Mouse (Mus musculus): Measurements from ENCODE around the gene Olfr1130. TPM values are rescaled to one million over a fixed set of nuclear protein-coding genes. Genes with fewer than 3 reads are reported as not detected.
"Not testable (repeated sequence)": the region's sequence is repeated elsewhere in the genome, so short reads cannot be mapped to it uniquely, and the experiment has no call there.

The Olfr1130 gene
- not detected for total RNA-seq (2021)

GRCm38 (mm10) chr2:87605912-87606311, at the start of gene Olfr1130:
TSS of gene Olfr1130 (plus strand) at chr2:87606212.
- not testable (repeated sequence) for DNase-seq (ENCODE audit: extremely low spot score in 1 of 2, low spot score in 1 of 2)

- not testable (repeated sequence) for DNase-seq (ENCODE audit: extremely low spot score in 1 of 2, low spot score in 1 of 2)
Observed at GRCm38 (mm10) chr2:87573602-87574001, 32.4 kb upstream of the Olfr1130 start, which contains the start of gene Olfr1129. TSS of gene Olfr1129 (plus strand) at chr2:87573902.

GRCm38 (mm10) chr2:87626804-87627203, 20.8 kb downstream of the Olfr1130 start, which contains the start of gene Olfr1131:
TSS of gene Olfr1131 (plus strand) at chr2:87627104.
- no peak for DNase-seq (ENCODE audit: extremely low spot score in 1 of 2, low spot score in 1 of 2)

- no peak for DNase-seq (ENCODE audit: extremely low spot score in 1 of 2, low spot score in 1 of 2)
Observed at GRCm38 (mm10) chr2:87637435-87637834, 31.4 kb downstream of the Olfr1130 start, which contains the start of gene Olfr1132. TSS of gene Olfr1132 (minus strand) at chr2:87637535.

GRCm38 (mm10) chr2:87642441-87642840, 36.4 kb downstream of the Olfr1130 start:
- no peak for DNase-seq (ENCODE audit: extremely low spot score in 1 of 2, low spot score in 1 of 2)

GRCm38 (mm10) chr2:87647274-87647673, 41.3 kb downstream of the Olfr1130 start, which contains the start of gene Olfr1133:
TSS of gene Olfr1133 (minus strand) at chr2:87647374.
- no peak for DNase-seq (ENCODE audit: extremely low spot score in 1 of 2, low spot score in 1 of 2)

GRCm38 (mm10) chr2:87658360-87658759, 52.3 kb downstream of the Olfr1130 start, which contains the start of gene Olfr1134:
TSS of gene Olfr1134 (minus strand) at chr2:87658460.
- DNase-seq (ENCODE audit: extremely low spot score in 1 of 2, low spot score in 1 of 2), result no peak

Other genes starting within 250 kb of the Olfr1130 start
- not detected for gene Olfr1121, start 236.3 kb upstream of the Olfr1130 start, total RNA-seq (2021)
- gene Olfr1122, start 220.4 kb upstream of the Olfr1130 start, total RNA-seq (2021), result not detected
- not detected for gene Olfr1123, start 189.6 kb upstream of the Olfr1130 start, total RNA-seq (2021)
- not detected for gene Olfr1124, start 175.9 kb upstream of the Olfr1130 start, total RNA-seq (2021)
- not detected for gene Olfr1126, start 152.2 kb upstream of the Olfr1130 start, total RNA-seq (2021)
- gene Pramel7, start 109.1 kb upstream of the Olfr1130 start, total RNA-seq (2021), result not detected
- not detected for gene Pramel6, start 99.6 kb upstream of the Olfr1130 start, total RNA-seq (2021)
- gene Olfr153, start 74.4 kb upstream of the Olfr1130 start, total RNA-seq (2021), result not detected
- gene Olfr1128, start 60.7 kb upstream of the Olfr1130 start, total RNA-seq (2021), result not detected
- not detected for gene Olfr1129, start 32.3 kb upstream of the Olfr1130 start, total RNA-seq (2021)
- not detected for gene Olfr1131, start 20.9 kb downstream of the Olfr1130 start, total RNA-seq (2021)
- not detected for gene Olfr1132, start 31.3 kb downstream of the Olfr1130 start, total RNA-seq (2021)
- gene Olfr1133, start 41.2 kb downstream of the Olfr1130 start, total RNA-seq (2021), result not detected
- not detected for gene Olfr1134, start 52.2 kb downstream of the Olfr1130 start, total RNA-seq (2021)
- gene Olfr1135, start 67.5 kb downstream of the Olfr1130 start, total RNA-seq (2021), result not detected
- not detected for gene Olfr1136, start 87.7 kb downstream of the Olfr1130 start, total RNA-seq (2021)
- not detected for gene Olfr1137, start 107.0 kb downstream of the Olfr1130 start, total RNA-seq (2021)
- not detected for gene Olfr1138, start 133.8 kb downstream of the Olfr1130 start, total RNA-seq (2021)
- not detected for gene Olfr1140, start 137.5 kb downstream of the Olfr1130 start, total RNA-seq (2021)
- gene Olfr1141, start 147.8 kb downstream of the Olfr1130 start, total RNA-seq (2021), result not detected
- not detected for gene Olfr152, start 173.3 kb downstream of the Olfr1130 start, total RNA-seq (2021)
- not detected for gene Olfr1143, start 194.4 kb downstream of the Olfr1130 start, total RNA-seq (2021)
- gene Olfr1145, start 203.6 kb downstream of the Olfr1130 start, total RNA-seq (2021), result not detected
- not detected for gene Olfr1148, start 224.3 kb downstream of the Olfr1130 start, total RNA-seq (2021)
- not detected for gene Olfr1150-ps1, start 237.8 kb downstream of the Olfr1130 start, total RNA-seq (2021)
- not detected for gene Olfr1151, start 249.7 kb downstream of the Olfr1130 start, total RNA-seq (2021)